ENCODE assay signal across 8 mouse cellular contexts in genomic region chr16:77704726-77705125, GRCm38 (mm10).
DNase-seq lines count a peak whose midpoint lies in the region.
"Had no signal": no experiment of that assay in that cellular context is flagged by ENCODE, and none has a peak within 500 bp of the region (broad histone marks: within the 10 kb centered on the region; RNA-seq: fewer than 3 reads in every experiment).

No protein-coding gene starts in this region.

- peak; percentile 10 to 39 for DNase-seq in heart, adult 9 months (ENCODE audit: low spot score in 2 of 2)
- no peak for DNase-seq in heart, postnatal 4 days
- DNase-seq in right cerebral cortex, postnatal 10 days (ENCODE audit: low spot score in 2 of 2): peak; percentile 53 to 57
- no peak for DNase-seq in right cerebral cortex, postnatal 25 days
- peak; percentile 23 to 39 for DNase-seq in left cerebral cortex, adult 9 months (ENCODE audit: low spot score in 2 of 2)
- no peak for DNase-seq in natural killer cell, adult 2 months (ENCODE audit: low spot score in 2 of 2)
- no peak for DNase-seq in thymus, postnatal 4 days
- DNase-seq: liver, embryonic 13.5 days had no signal

Comparison
In these comparisons a context has a peak if more than half of its experiments do, and no peak if none do; other contexts are left out.
1. DNase-seq: peak in heart, adult 9 months (2 of 2), right cerebral cortex, postnatal 10 days (2 of 2) and left cerebral cortex, adult 9 months (2 of 2); none in heart, postnatal 4 days (single experiment), right cerebral cortex, postnatal 25 days (single experiment), natural killer cell, adult 2 months (0 of 2) and thymus, postnatal 4 days (single experiment).